Mouse (Mus musculus) stomach, postnatal 0 days (tissue): Measurements from ENCODE around the gene Btbd16. TPM values are rescaled to one million over a fixed set of nuclear protein-coding genes. Genes with fewer than 3 reads are reported as not detected.
A peak's percentile ranks its signal among the peaks of the same experiment; 100 is the strongest.

Experiments used
- ATAC-seq: fragments of 200-750 bp; cut with Nextera tagmentation; 2 replicates; pipeline ENCODE4 v1.8.0; 2017; ENCODE audit not compliant: low FRiP score, low TSS enrichment
- DNase-seq: peaks from one replicate; pipeline ENCODE4 v3.0.0-alpha.2; 2016; ENCODE audit warnings: low spot score
- H3K27ac ChIP-seq: fragments of 300-500 bp; sonication (generic); replicated peaks from 2 replicates; pipeline ENCODE4 v1.5.1; 2014; ENCODE audit warnings: mild to moderate bottlenecking, control low read depth
- H3K27me3 ChIP-seq: fragments of 300-500 bp; sonication (generic); 2 replicates; pipeline ENCODE4 v1.6.1; 2014; ENCODE audit warnings: low read length; ENCODE audit not compliant: control insufficient read depth, insufficient read depth
- H3K36me3 ChIP-seq: fragments of 300-500 bp; sonication (generic); 2 replicates; pipeline ENCODE4 v1.6.1; 2014; ENCODE audit warnings: low read length, mixed read lengths; ENCODE audit not compliant: control insufficient read depth, insufficient read depth
- H3K4me1 ChIP-seq: fragments of 300-500 bp; sonication (generic); replicated peaks from 2 replicates; pipeline ENCODE4 v1.6.1; 2014; ENCODE audit warnings: antibody characterized with exemption; ENCODE audit not compliant: control insufficient read depth, insufficient read depth
- H3K4me2 ChIP-seq: fragments of 300-500 bp; sonication (generic); replicated peaks from 2 replicates; pipeline ENCODE4 v1.6.1; 2014; ENCODE audit warnings: low read depth, mild to moderate bottlenecking, control low read depth, moderate library complexity
- H3K4me3 ChIP-seq: fragments of 300-500 bp; sonication (generic); 2 replicates; pipeline ENCODE4 v1.5.1; 2014; ENCODE audit warnings: low read depth, low read length, control low read depth
- H3K9ac ChIP-seq: fragments of 300-500 bp; sonication (generic); 2 replicates; pipeline ENCODE4 v1.6.1; 2014; ENCODE audit warnings: mild to moderate bottlenecking, low read length, control low read depth, mixed read lengths
- H3K9me3 ChIP-seq: fragments of 300-500 bp; sonication (generic); 2 replicates; pipeline ENCODE4 v1.6.1; 2016; ENCODE audit warnings: low read length; ENCODE audit not compliant: control insufficient read depth
- CTCF ChIP-seq: IDR thresholded peaks from 2 replicates; pipeline ENCODE4 v1.5.1; 2016; ENCODE audit warnings: antibody characterized with exemption, low read depth, mild to moderate bottlenecking, moderate library complexity
- EP300 ChIP-seq: optimal IDR thresholded peaks from 2 replicates; pipeline ENCODE3; 2016; ENCODE audit warnings: antibody characterized with exemption
- WGBS: fragments of 180-500 bp; shearing (Covaris S2); extraction: QIAGEN DNeasy Blood & Tissue Kit; methylation state at CpG from one replicate; pipeline ENCODE4 v1.1.7; 2014; 5-methylcytosine and 5-hydroxymethylcytosine counted together
- polyA plus RNA-seq: library from polyadenylated mRNA; unstranded; fragments of >200 nt; fragmentation: Nextera tagmentation; extraction: Ambion mirVana; gene quantifications from 2 replicates; pipeline ENCODE4 v1.2.1, GENCODE M21; 2015

Btbd16 gene
- polyA plus RNA-seq, 1 experiment from 2014 or later, result 0.05 TPM

GRCm38 (mm10) chr7:130733423-130733822 is 40.4 kb upstream of the Btbd16 start:
- no peak for DNase-seq
- ATAC-seq, result no peak
- H3K27ac ChIP-seq, result no peak overlapping the region
- no peak overlapping the region for H3K4me3 ChIP-seq
- no peaks in the 10 kb centered on the region for H3K27me3 ChIP-seq
- H3K4me2 ChIP-seq, result no peak overlapping the region
- 94% methylated on average over 8 of the region's 8 CpGs for WGBS
- no peaks in the 10 kb centered on the region for H3K4me1 ChIP-seq
- no peak for TF ChIP-seq EP300
- no peak for TF ChIP-seq CTCF
- no peaks in the 10 kb centered on the region for H3K9me3 ChIP-seq
- H3K36me3 ChIP-seq, result peaks cover 12% of the 10 kb centered on the region
- no peak overlapping the region for H3K9ac ChIP-seq

GRCm38 (mm10) chr7:130734195-130734787 is 39.6 kb upstream of the Btbd16 start:
- H3K9ac ChIP-seq, result no peak overlapping the region
- H3K9me3 ChIP-seq, result no peaks in the 10 kb centered on the region
- no peak overlapping the region for H3K4me3 ChIP-seq
- no peaks in the 10 kb centered on the region for H3K27me3 ChIP-seq
- 94% methylated on average over 2 of the region's 2 CpGs for WGBS
- ATAC-seq, result no peak
- no peak overlapping the region for H3K27ac ChIP-seq
- H3K4me1 ChIP-seq, result no peaks in the 10 kb centered on the region
- TF ChIP-seq EP300, result no peak
- TF ChIP-seq CTCF, result peak; percentile 58
- H3K4me2 ChIP-seq, result no peak overlapping the region
- no peak for DNase-seq
- peaks cover 7% of the 10 kb centered on the region; the same call in 1 of the 2 replicates for H3K36me3 ChIP-seq

- Histone ChIP-seq H3K27me3 (no peaks in the 10 kb centered on the region), H3K4me2 (no peak overlapping the region), H3K36me3 (peaks cover 29% of the 10 kb centered on the region), H3K4me3 (no peak overlapping the region), H3K9me3 (no peaks in the 10 kb centered on the region), H3K27ac (no peak overlapping the region), H3K4me1 (no peaks in the 10 kb centered on the region), H3K9ac (no peak overlapping the region)
- WGBS, result 74% methylated on average over 4 of the region's 4 CpGs
- ATAC-seq, result no peak
- TF ChIP-seq CTCF, result peak; percentile 52
- TF ChIP-seq EP300, result no peak
- DNase-seq, result no peak
These were observed 32.8 kb upstream of the Btbd16 start for GRCm38 (mm10) chr7:130741099-130741498.

- Histone ChIP-seq H3K9ac (no peak overlapping the region), H3K4me1 (no peaks in the 10 kb centered on the region), H3K4me2 (no peak overlapping the region), H3K9me3 (no peaks in the 10 kb centered on the region), H3K36me3 (peaks cover 29% of the 10 kb centered on the region), H3K27me3 (no peaks in the 10 kb centered on the region), H3K4me3 (no peak overlapping the region), H3K27ac (no peak overlapping the region)
- DNase-seq (no peak), ATAC-seq (no peak)
- TF ChIP-seq CTCF, result no peak
- TF ChIP-seq EP300, result no peak
- WGBS, result 81% methylated on average over 9 of the region's 9 CpGs
These were observed 30.4 kb upstream of the Btbd16 start for GRCm38 (mm10) chr7:130743239-130744025.

GRCm38 (mm10) chr7:130749165-130749564 is 24.7 kb upstream of the Btbd16 start:
- DNase-seq, result no peak
- Histone ChIP-seq H3K27me3 (no peaks in the 10 kb centered on the region), H3K9ac (no peak overlapping the region), H3K36me3 (peaks cover 14% of the 10 kb centered on the region; the same call in 1 of the 2 replicates), H3K27ac (no peak overlapping the region), H3K9me3 (no peaks in the 10 kb centered on the region), H3K4me1 (no peaks in the 10 kb centered on the region), H3K4me3 (no peak overlapping the region), H3K4me2 (no peak overlapping the region)
- TF ChIP-seq CTCF (peak; percentile 35), EP300 (no peak)
- no peak for ATAC-seq
- 92% methylated on average over 4 of the region's 4 CpGs for WGBS
